Comparison of ENCODE assay signal across 8 mouse cellular contexts in genomic region chr7:25754439-25754737, GRCm38 (mm10). TPM values are rescaled to one million over a fixed set of nuclear protein-coding genes. Genes with fewer than 3 reads are reported as not detected.
A peak's percentile ranks its signal among the peaks of the same experiment; 100 is the strongest.
DNase-seq lines count a peak whose midpoint lies in the region; ATAC-seq and TF ChIP-seq lines count a peak whose summit lies in the region.

No protein-coding gene starts in this region.

- peak overlapping the region; percentile 96 for H3K27ac ChIP-seq in heart, adult 2 months
- H3K27ac ChIP-seq in liver, embryonic 12.5 days = peak overlapping the region; percentile 98

- peaks cover 22% of the 10 kb centered on the region for H3K36me3 ChIP-seq in heart, adult 2 months (ENCODE audit: control insufficient read depth, insufficient read depth, low read length)
- peaks cover 34% of the 10 kb centered on the region for H3K36me3 ChIP-seq in liver, embryonic 12.5 days

- no peak for DNase-seq in heart, adult 2 months
- DNase-seq in heart, adult 11 months = no peak
- DNase-seq in urinary bladder, postnatal 10 days (ENCODE audit: low spot score) = peak; percentile 23
- DNase-seq in urinary bladder, postnatal 14 days (ENCODE audit: low spot score) = no peak
- no peak for DNase-seq in natural killer cell, adult 2 months (ENCODE audit: low spot score in 2 of 2)
- DNase-seq in cerebellum, postnatal 14 days = no peak
- DNase-seq in thymus, postnatal 25 days = no peak

- no peaks in the 10 kb centered on the region for H3K27me3 ChIP-seq in heart, adult 2 months (ENCODE audit: control insufficient read depth, insufficient read depth, low read length)
- no peaks in the 10 kb centered on the region for H3K27me3 ChIP-seq in liver, embryonic 12.5 days (replicated peaks)

- H3K4me2 ChIP-seq in liver, embryonic 12.5 days = peak overlapping the region; percentile 94

- peaks cover 5% of the 10 kb centered on the region for H3K79me2 ChIP-seq in heart, adult 2 months (replicated peaks; ENCODE audit: control insufficient read depth, insufficient read depth, low read length)

- no peak for TF ChIP-seq EP300 in heart, adult 2 months (IDR thresholded peaks at IDR 0.05; ENCODE audit: insufficient read depth, low read depth, low read length)

- peak overlapping the region; percentile 99 for H3K9ac ChIP-seq in heart, adult 2 months (ENCODE audit: low read depth, low read length)
- peak overlapping the region; percentile 98 for H3K9ac ChIP-seq in liver, embryonic 12.5 days

- ATAC-seq in liver, embryonic 12.5 days = no peak

- H3K4me3 ChIP-seq in heart, adult 2 months = peak overlapping the region; percentile 71
- H3K4me3 ChIP-seq in liver, embryonic 12.5 days = peak overlapping the region; percentile 98

- intact Hi-C loops in heart, adult 2 months (cut with DNase I) = loop anchor here (2.0 kb wide), 1 partner anchor 68 kb away; the partner anchor contains the start of gene Tgfb1

- H3K9me3 ChIP-seq in liver, embryonic 12.5 days (replicated peaks) = no peaks in the 10 kb centered on the region

- H3K4me1 ChIP-seq in heart, adult 2 months (ENCODE audit: control insufficient read depth, insufficient read depth, low read length) = peaks cover 7% of the 10 kb centered on the region
- peaks cover 39% of the 10 kb centered on the region for H3K4me1 ChIP-seq in liver, embryonic 12.5 days

- under 1% methylated on average over 30 of the region's 30 CpGs for WGBS in heart, adult 2 months
- under 1% methylated on average over 30 of the region's 30 CpGs for WGBS in liver, embryonic 12.5 days (ENCODE audit: insufficient replicate concordance)

- TF ChIP-seq POLR2A in heart, adult 2 months (IDR thresholded peaks at IDR 0.05; ENCODE audit: insufficient read depth, low read depth, low read length) = no peak

- TF ChIP-seq CTCF in heart, adult 2 months (IDR thresholded peaks at IDR 0.05) = peak; percentile 49

RNA-seq across cellular contexts. Expression of gene Hnrnpul1, which starts 0.2 kb away (rescaled TPM):
- total RNA-seq in heart, adult 2 months (2021) = 10 to 100 TPM; 71.0 to 76.2 TPM
- polyA plus RNA-seq in heart, adult 2 months (2012; rRNA removed) = 24.5 and 29.4 TPM in 2 replicates
- polyA plus RNA-seq in liver, embryonic 12.5 days (2016; fragmentation: Nextera tagmentation; extraction: Ambion mirVana) = 46.1 and 52.3 TPM in 2 replicates

RNA-seq across cellular contexts. Expression of gene Axl, which starts 34.1 kb away (rescaled TPM):
- 10 to 100 TPM; 75.0 to 82.4 TPM for total RNA-seq in heart, adult 2 months (2021)
- 51.8 and 73.7 TPM in 2 replicates for polyA plus RNA-seq in heart, adult 2 months (2012; rRNA removed)
- polyA plus RNA-seq in liver, embryonic 12.5 days (2016; fragmentation: Nextera tagmentation; extraction: Ambion mirVana) = 14.1 and 20.1 TPM in 2 replicates

RNA-seq across cellular contexts. Expression of gene Ccdc97, which starts 35.5 kb away (rescaled TPM):
- 10 to 100 TPM; 51.8 to 59.3 TPM for total RNA-seq in heart, adult 2 months (2021)
- 62.9 and 72.6 TPM in 2 replicates for polyA plus RNA-seq in heart, adult 2 months (2012; rRNA removed)
- 14.7 and 15.2 TPM in 2 replicates for polyA plus RNA-seq in liver, embryonic 12.5 days (2016; fragmentation: Nextera tagmentation; extraction: Ambion mirVana)
